ENCODE assay signal across 20 mouse cellular contexts in genomic region chr10:98972359-98972758, GRCm38 (mm10). TPM values are rescaled to one million over a fixed set of nuclear protein-coding genes. Genes with fewer than 3 reads are reported as not detected.
DNase-seq lines count a peak whose midpoint lies in the region; ATAC-seq and TF ChIP-seq lines count a peak whose summit lies in the region.
"Had no signal": no experiment of that assay in that cellular context is flagged by ENCODE, and none has a peak within 500 bp of the region (broad histone marks: within the 10 kb centered on the region; RNA-seq: fewer than 3 reads in every experiment).

No protein-coding gene starts in this region.

- H3K27ac ChIP-seq in heart, adult 2 months: peak overlapping the region; percentile 60
- H3K27ac ChIP-seq in left cerebral cortex, adult 2 months: peak overlapping the region; percentile 10; the same call in 1 of the 2 replicates
- H3K27ac ChIP-seq: embryonic facial prominence, embryonic 15.5 days; forebrain, embryonic 10.5 days; heart, embryonic 13.5 days; hindbrain, embryonic 14.5 days; intestine, embryonic 15.5 days had no signal

- peaks cover 8% of the 10 kb centered on the region for H3K36me3 ChIP-seq in heart, adult 2 months (ENCODE audit: control insufficient read depth, insufficient read depth, low read length)

- TF ChIP-seq EP300 in heart, adult 2 months (IDR thresholded peaks at IDR 0.05; ENCODE audit: insufficient read depth, low read depth, low read length): no peak

- peaks cover 15% of the 10 kb centered on the region for H3K4me1 ChIP-seq in heart, adult 2 months (ENCODE audit: control insufficient read depth, insufficient read depth, low read length)

- peak in 1 of 2 experiments; percentile 29 for DNase-seq in heart, adult 2 months
- no peak for DNase-seq in heart, postnatal 36 days
- DNase-seq in left cerebral cortex, adult 2 months (ENCODE audit: extremely low spot score in 1 of 2, low spot score in 2 of 2): no peak
- no peak for DNase-seq in left cerebral cortex, postnatal 10 days (ENCODE audit: extremely low spot score in 1 of 2, low spot score in 2 of 2)
- DNase-seq in cerebellum, postnatal 25 days: no peak
- DNase-seq: adrenal gland, adult 8-10 months; adrenal gland, postnatal 36 days; cerebellum, adult 11 months; cerebellum, adult 8-10 months; cerebellum, postnatal 14 days; kidney, adult 18-20 months had no signal

- H3K79me2 ChIP-seq in heart, adult 2 months (replicated peaks; ENCODE audit: control insufficient read depth, insufficient read depth, low read length): peaks cover 9% of the 10 kb centered on the region

- 0 out of 2 replicates have a peak, but pooled peaks have one; percentile 45 for ATAC-seq in common myeloid progenitor, adult 5-6 weeks (replicated peaks; ENCODE audit: low read depth, poor library complexity, severe bottlenecking)
- ATAC-seq in megakaryocyte progenitor cell, adult 5-6 weeks (replicated peaks; ENCODE audit: poor library complexity): peak; percentile 38; the same call in 1 of the 2 replicates
- ATAC-seq: forebrain, embryonic 14.5 days had no signal

- H3K4me3 ChIP-seq in heart, adult 2 months: no peak overlapping the region
- H3K4me3 ChIP-seq in left cerebral cortex, adult 2 months: peak overlapping the region; percentile 11; the same call in 1 of the 2 replicates
- H3K4me3 ChIP-seq: embryonic facial prominence, embryonic 15.5 days; erythroblast, embryonic 14.5 days; forebrain, embryonic 10.5 days; heart, embryonic 13.5 days; intestine, embryonic 15.5 days had no signal

- no peak overlapping the region for H3K9ac ChIP-seq in heart, adult 2 months (ENCODE audit: low read depth, low read length)
- H3K9ac ChIP-seq: embryonic facial prominence, embryonic 15.5 days; heart, embryonic 13.5 days; hindbrain, embryonic 14.5 days; intestine, embryonic 15.5 days had no signal

- no peaks in the 10 kb centered on the region for H3K27me3 ChIP-seq in heart, adult 2 months (ENCODE audit: control insufficient read depth, insufficient read depth, low read length)
- H3K27me3 ChIP-seq: embryonic facial prominence, embryonic 15.5 days; heart, embryonic 13.5 days; intestine, embryonic 15.5 days had no signal

- TF ChIP-seq CTCF in heart, adult 2 months (IDR thresholded peaks at IDR 0.05): no peak
- no peak for TF ChIP-seq CTCF in left cerebral cortex, adult 2 months (IDR thresholded peaks at IDR 0.05)

- WGBS in heart, adult 2 months: 53% methylated on average over 2 of the region's 2 CpGs

- no peak for TF ChIP-seq POLR2A in heart, adult 2 months (IDR thresholded peaks at IDR 0.05; ENCODE audit: insufficient read depth, low read depth, low read length)

- intact Hi-C loops in heart, adult 2 months (cut with DNase I): loop anchor here (2.0 to 5.0 kb wide), 2 partner anchors 58 to 115 kb away; partner anchors contain the start of gene Atp2b1
- intact Hi-C loops in heart, postnatal 36 days (cut with DNase I): no loop called here
- intact Hi-C loops in left cerebral cortex, adult 2 months (cut with DNase I): no loop called here
- intact Hi-C loops in left cerebral cortex, postnatal 10 days (cut with DNase I): no loop called here

RNA-seq across cellular contexts. Expression of gene Atp2b1, which starts 58.2 kb away (rescaled TPM):
- 10 to 100 TPM; 64.6 to 74.4 TPM for total RNA-seq in heart, adult 2 months (2021)
- 15.1 and 28.2 TPM in 2 replicates for polyA plus RNA-seq in heart, adult 2 months (2012; rRNA removed)
- total RNA-seq in heart, postnatal 36 days (2021): 10 to 100 TPM; 69.0 to 69.9 TPM
- 100 to 1,000 TPM; 686 to 742 TPM for total RNA-seq in left cerebral cortex, adult 2 months (2021)
- 100 to 1,000 TPM; 655 to 659 TPM for total RNA-seq in left cerebral cortex, postnatal 10 days (2021)
- 32.4 and 55.2 TPM in 2 replicates for total RNA-seq in common myeloid progenitor, adult 5-6 weeks (2017)
- total RNA-seq in megakaryocyte progenitor cell, adult 5-6 weeks (2015): 31.2 and 32.3 TPM in 2 replicates
- 28.5 and 57.0 TPM in 2 replicates for total RNA-seq in megakaryocyte progenitor cell, adult 5-6 weeks (2017)

Comparison
In these comparisons a context has a peak if more than half of its experiments do, and no peak if none do; other contexts are left out.
1. RNA of gene Atp2b1, which starts 58.2 kb away (total RNA-seq): 686 to 742 TPM in left cerebral cortex, adult 2 months and 655 to 659 TPM in left cerebral cortex, postnatal 10 days; 64.6 to 74.4 TPM in heart, adult 2 months, 69.0 to 69.9 TPM in heart, postnatal 36 days, 32.4 to 55.2 TPM in common myeloid progenitor, adult 5-6 weeks and 28.5 to 57.0 TPM in megakaryocyte progenitor cell, adult 5-6 weeks; every median in the first group is over 4 times any median in the second.